Mouse (Mus musculus): ENCODE measurements around the gene Mccc2. TPM values are rescaled to one million over a fixed set of nuclear protein-coding genes. Genes with fewer than 3 reads are reported as not detected.
A peak's percentile ranks its signal among the peaks of the same experiment; 100 is the strongest.

The Mccc2 gene
- total and polyA plus RNA-seq, 3 experiments: 19.0 to 22.3 (median 19.5) TPM

GRCm38 (mm10) chr13:99998099-99998498 lies 17.3 kb downstream of the Mccc2 start:
- TF ChIP-seq MAFK (IDR thresholded peaks at IDR 0.05; ENCODE audit: insufficient replicate concordance, low read length): no peak
- no peak for TF ChIP-seq ZC3H11A (IDR thresholded peaks at IDR 0.05; ENCODE audit: low read depth, low read length)
- TF ChIP-seq E2F4 (IDR thresholded peaks at IDR 0.05; ENCODE audit: insufficient replicate concordance, low read depth, low read length): no peak
- no peak for TF ChIP-seq HCFC1 (IDR thresholded peaks at IDR 0.05; ENCODE audit: low read depth, low read length)
- no peak for TF ChIP-seq NRF1 (IDR thresholded peaks at IDR 0.05; ENCODE audit: low read depth, low read length)
- TF ChIP-seq MYC (IDR thresholded peaks at IDR 0.05; ENCODE audit: low read depth, low read length): peak; percentile 60; the same call in 1 of the 2 replicates
- peak; percentile 25 for TF ChIP-seq RAD21 (IDR thresholded peaks at IDR 0.05; ENCODE audit: low read depth, low read length)
- TF ChIP-seq UBTF (IDR thresholded peaks at IDR 0.05; ENCODE audit: low read depth, low read length): no peak
- no peak for TF ChIP-seq ZMIZ1 (IDR thresholded peaks at IDR 0.05; ENCODE audit: low read depth, low read length)
- peak; percentile 39 for TF ChIP-seq SMC3 (IDR thresholded peaks at IDR 0.05; ENCODE audit: low read depth, low read length)
- TF ChIP-seq ETS1 (conservative IDR thresholded peaks at IDR 0.05; ENCODE audit: low read depth, low read length): no peak
- no peak for TF ChIP-seq GABPA (IDR thresholded peaks at IDR 0.05; ENCODE audit: insufficient replicate concordance, low read depth, low read length)
- peak; percentile 11 to 64; a peak in 2 of 4 replicates for TF ChIP-seq CTCF (conservative IDR thresholded peaks at IDR 0.05 in 1 of 2, IDR thresholded peaks at IDR 0.05 in 1 of 2; ENCODE audit: low read depth in 2 of 2, low read length in 2 of 2)
- no peak for TF ChIP-seq MAZ (IDR thresholded peaks at IDR 0.05; ENCODE audit: low read depth, low read length)
- no peak for TF ChIP-seq USF2 (conservative IDR thresholded peaks at IDR 0.05; ENCODE audit: low read depth, low read length)
- in situ Hi-C loops (cut with MboI; ENCODE audit: low pct_ligation_motif_present, low pct_unique_long_range_greater_than_20kb, low sequenced_read_pairs) (no loop called here), dilution Hi-C loops (cut with MboI; ENCODE audit: extremely low pct_ligation_motif_present, extremely low pct_unique_long_range_greater_than_20kb, low sequenced_read_pairs) (no loop called here)
- Histone ChIP-seq H3K79me2 (replicated peaks; ENCODE audit: control insufficient read depth, extremely low read depth, insufficient read depth, poor library complexity, severe bottlenecking) (no peaks in the 10 kb centered on the region), H3K9ac (ENCODE audit: insufficient read depth, low read depth) (no peak overlapping the region), H3K4me2 (ENCODE audit: insufficient read depth, low read depth, poor library complexity, severe bottlenecking) (no peak overlapping the region), H3K36me3 (replicated peaks in 1 of 2; ENCODE audit: control insufficient read depth in 1 of 2, insufficient read depth in 1 of 2, low read length in 1 of 2) (peaks cover 0 to 6% of the 10 kb centered on the region in 2 experiments), H3K27me3 (replicated peaks) (no peaks in the 10 kb centered on the region), H3K4me3 (replicated peaks in 1 of 3; ENCODE audit: low read depth in 2 of 3, low read length in 2 of 3, poor library complexity in 1 of 3) (no peak overlapping the region), H3K27ac (ENCODE audit: insufficient read depth, low read depth) (no peak overlapping the region), H3K4me1 (ENCODE audit: control insufficient read depth in 1 of 2, insufficient read depth in 2 of 2) (peaks cover 6 to 31% of the 10 kb centered on the region in 2 experiments), H3K9me3 (replicated peaks; ENCODE audit: low read length) (no peaks in the 10 kb centered on the region)
- DNase-seq (ENCODE audit: extremely low read depth): no peak

GRCm38 (mm10) chr13:99989592-99989991 lies 25.8 kb downstream of the Mccc2 start:
- Histone ChIP-seq H3K9me3 (replicated peaks; ENCODE audit: low read length) (no peaks in the 10 kb centered on the region), H3K4me2 (ENCODE audit: insufficient read depth, low read depth, poor library complexity, severe bottlenecking) (no peak overlapping the region), H3K4me3 (replicated peaks in 1 of 3; ENCODE audit: low read depth in 2 of 3, low read length in 2 of 3, poor library complexity in 1 of 3) (no peak overlapping the region), H3K9ac (ENCODE audit: insufficient read depth, low read depth) (no peak overlapping the region), H3K36me3 (replicated peaks in 1 of 2; ENCODE audit: control insufficient read depth in 1 of 2, insufficient read depth in 1 of 2, low read length in 1 of 2) (peaks cover 4 to 36% of the 10 kb centered on the region in 2 experiments), H3K79me2 (replicated peaks; ENCODE audit: control insufficient read depth, extremely low read depth, insufficient read depth, poor library complexity, severe bottlenecking) (no peaks in the 10 kb centered on the region), H3K27ac (ENCODE audit: insufficient read depth, low read depth) (no peak overlapping the region), H3K4me1 (ENCODE audit: control insufficient read depth in 1 of 2, insufficient read depth in 2 of 2) (no peaks in the 10 kb centered on the region), H3K27me3 (replicated peaks) (no peaks in the 10 kb centered on the region)
- dilution Hi-C loops (cut with MboI; ENCODE audit: extremely low pct_ligation_motif_present, extremely low pct_unique_long_range_greater_than_20kb, low sequenced_read_pairs) (no loop called here), in situ Hi-C loops (cut with MboI; ENCODE audit: low pct_ligation_motif_present, low pct_unique_long_range_greater_than_20kb, low sequenced_read_pairs) (loop anchor here (10.0 kb wide), 1 partner anchor 125 kb away; no protein-coding TSS in a partner anchor)
- no peak for DNase-seq (ENCODE audit: extremely low read depth)
- TF ChIP-seq CHD2 (IDR thresholded peaks at IDR 0.05; ENCODE audit: low read length): no peak
- TF ChIP-seq NRF1 (IDR thresholded peaks at IDR 0.05; ENCODE audit: low read depth, low read length): no peak
